Mouse (Mus musculus) midbrain, embryonic 15.5 days (tissue): ENCODE measurements at regions not wholly inside any gene's neighbourhood (a gene's known extent, or its start where the extent isn't known, plus 50 kb on each side); places are given as distances from the start of the nearest gene placed in this dataset.
A peak's percentile ranks its signal among the peaks of the same experiment; 100 is the strongest.

ENCODE experiments used
- ATAC-seq: fragments of 200-750 bp; cut with Nextera tagmentation; replicated peaks from 2 replicates; pipeline ENCODE4 v1.8.0; 2017; ENCODE audit warnings: moderate TSS enrichment
- H3K27ac ChIP-seq: fragments of 300-500 bp; sonication (generic); 2 replicates; pipeline ENCODE4 v1.5.1; 2015; ENCODE audit warnings: mild to moderate bottlenecking, inconsistent platforms
- H3K27me3 ChIP-seq: fragments of 300-500 bp; sonication (generic); replicated peaks from 2 replicates; pipeline ENCODE4 v1.6.1; 2015; ENCODE audit warnings: inconsistent platforms
- H3K36me3 ChIP-seq: fragments of 300-500 bp; sonication (generic); replicated peaks from 2 replicates; pipeline ENCODE4 v1.6.1; 2015; ENCODE audit warnings: inconsistent platforms
- H3K4me1 ChIP-seq: fragments of 300-500 bp; sonication (generic); 2 replicates; pipeline ENCODE4 v1.6.1; 2015; ENCODE audit warnings: inconsistent platforms
- H3K4me2 ChIP-seq: fragments of 300-500 bp; sonication (generic); 2 replicates; pipeline ENCODE4 v1.6.1; 2015; ENCODE audit warnings: inconsistent platforms, mild to moderate bottlenecking, moderate library complexity
- H3K4me3 ChIP-seq: fragments of 300-500 bp; sonication (generic); 2 replicates; pipeline ENCODE4 v1.5.1; 2015; ENCODE audit warnings: mild to moderate bottlenecking, inconsistent platforms
- H3K9ac ChIP-seq: fragments of 300-500 bp; sonication (generic); 2 replicates; pipeline ENCODE4 v1.6.1; 2015; ENCODE audit warnings: mild to moderate bottlenecking, inconsistent platforms
- H3K9me3 ChIP-seq: fragments of 300-500 bp; sonication (generic); 2 replicates; pipeline ENCODE4 v1.6.1; 2016; ENCODE audit warnings: inconsistent platforms
- WGBS: fragments of 180-500 bp; shearing (Covaris S2); methylation state at CpG from one replicate; pipeline ENCODE4 v1.1.7; 2015; ENCODE audit warnings: mixed read lengths; 5-methylcytosine and 5-hydroxymethylcytosine counted together

DNA sequence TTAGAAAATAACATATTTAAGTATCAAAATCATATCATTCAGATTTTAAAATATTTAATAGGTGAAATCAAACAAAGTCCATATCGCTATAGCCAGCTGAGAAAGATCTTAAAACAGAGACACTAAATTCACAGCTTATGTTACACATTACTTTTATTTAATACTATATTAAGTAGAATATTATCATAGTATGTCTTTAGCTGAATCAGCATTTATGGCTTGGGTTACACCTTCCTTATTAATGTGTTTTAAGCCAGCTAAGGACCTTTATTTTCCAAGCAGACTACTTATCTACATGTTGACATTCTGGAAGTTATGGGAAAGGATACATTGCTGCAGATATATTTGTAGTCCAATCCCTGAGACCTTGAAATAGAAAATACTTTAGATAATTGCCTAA lies 684.9 kb upstream of the Adgrl4 start:
- H3K36me3 ChIP-seq: no peaks in the 10 kb centered on the region
- H3K27ac ChIP-seq: no peak overlapping the region
- no peak for ATAC-seq
- no peak overlapping the region for H3K4me2 ChIP-seq
- H3K4me3 ChIP-seq: no peak overlapping the region
- WGBS: 94% methylated on average over 1 of the region's 1 CpGs
- H3K9ac ChIP-seq: no peak overlapping the region
- H3K9me3 ChIP-seq: no peaks in the 10 kb centered on the region
- no peaks in the 10 kb centered on the region for H3K27me3 ChIP-seq
- H3K4me1 ChIP-seq: no peaks in the 10 kb centered on the region

DNA sequence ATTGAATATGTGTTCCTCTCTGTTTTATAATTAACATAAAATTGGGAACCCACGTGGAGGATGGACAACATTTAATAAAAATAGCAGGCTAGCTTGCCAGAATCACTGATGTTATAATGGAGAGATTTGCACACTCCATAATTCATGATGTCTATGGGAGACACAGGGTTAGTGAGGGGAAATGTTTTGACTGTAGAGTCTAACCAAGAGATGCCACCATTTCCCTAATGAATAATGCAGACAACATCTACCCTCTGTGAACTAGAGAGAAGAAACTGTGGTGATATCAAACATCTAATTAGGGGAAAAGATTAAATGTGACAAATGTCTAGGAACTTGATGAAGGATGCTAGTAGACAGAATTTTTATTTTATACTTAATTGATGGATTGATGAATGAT lies 677.8 kb upstream of the Adgrl4 start:
- Histone ChIP-seq H3K4me3 (no peak overlapping the region), H3K9me3 (no peaks in the 10 kb centered on the region), H3K9ac (no peak overlapping the region), H3K36me3 (no peaks in the 10 kb centered on the region), H3K4me1 (no peaks in the 10 kb centered on the region), H3K27ac (no peak overlapping the region), H3K4me2 (no peak overlapping the region), H3K27me3 (no peaks in the 10 kb centered on the region)
- no peak; the same call in 1 of the 2 replicates for ATAC-seq
- 38% methylated on average over 1 of the region's 1 CpGs for WGBS

- no peak overlapping the region for H3K4me3 ChIP-seq
- no peaks in the 10 kb centered on the region for H3K36me3 ChIP-seq
- no peaks in the 10 kb centered on the region for H3K9me3 ChIP-seq
- ATAC-seq: no peak
- H3K9ac ChIP-seq: no peak overlapping the region
- WGBS: 85% methylated on average over 3 of the region's 3 CpGs
- H3K4me2 ChIP-seq: no peak overlapping the region
- H3K27ac ChIP-seq: no peak overlapping the region
- H3K4me1 ChIP-seq: no peaks in the 10 kb centered on the region
- no peaks in the 10 kb centered on the region for H3K27me3 ChIP-seq
Observed at GRCm38 (mm10) chr3:150784576-150784975, 653.1 kb upstream of the Adgrl4 start.

DNA sequence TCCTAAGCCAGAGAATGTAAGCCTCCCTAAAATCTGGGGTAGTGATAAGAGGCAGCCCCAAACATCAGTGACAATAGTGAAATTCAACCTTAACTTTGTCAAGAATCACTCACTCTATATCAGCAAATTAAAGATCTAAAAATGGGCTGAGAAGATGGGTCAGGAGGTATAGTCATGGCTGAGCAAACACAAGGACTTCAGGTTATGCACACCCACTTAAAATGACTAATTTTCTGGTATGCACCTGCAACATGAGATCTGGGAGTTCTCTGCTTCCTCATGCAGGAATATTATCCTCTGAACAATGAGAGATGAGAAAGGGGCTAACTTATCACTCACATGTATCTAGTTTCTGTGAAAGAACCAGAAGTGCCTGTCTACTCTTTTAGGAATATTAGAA lies 619.9 kb upstream of the Adgrl4 start:
- Histone ChIP-seq H3K9me3 (no peaks in the 10 kb centered on the region), H3K9ac (no peak overlapping the region), H3K27ac (no peak overlapping the region), H3K27me3 (no peaks in the 10 kb centered on the region), H3K36me3 (no peaks in the 10 kb centered on the region), H3K4me2 (no peak overlapping the region), H3K4me1 (no peaks in the 10 kb centered on the region), H3K4me3 (no peak overlapping the region)
- ATAC-seq: no peak

- ATAC-seq: no peak
- H3K27me3 ChIP-seq: no peaks in the 10 kb centered on the region
- H3K9ac ChIP-seq: no peak overlapping the region
- H3K36me3 ChIP-seq: no peaks in the 10 kb centered on the region
- no peak overlapping the region for H3K27ac ChIP-seq
- no peak overlapping the region for H3K4me2 ChIP-seq
- no peaks in the 10 kb centered on the region for H3K4me1 ChIP-seq
- WGBS: 80% methylated on average over 4 of the region's 4 CpGs
- H3K9me3 ChIP-seq: no peaks in the 10 kb centered on the region
- no peak overlapping the region for H3K4me3 ChIP-seq
Observed at GRCm38 (mm10) chr3:150819369-150819768, 618.3 kb upstream of the Adgrl4 start.

DNA sequence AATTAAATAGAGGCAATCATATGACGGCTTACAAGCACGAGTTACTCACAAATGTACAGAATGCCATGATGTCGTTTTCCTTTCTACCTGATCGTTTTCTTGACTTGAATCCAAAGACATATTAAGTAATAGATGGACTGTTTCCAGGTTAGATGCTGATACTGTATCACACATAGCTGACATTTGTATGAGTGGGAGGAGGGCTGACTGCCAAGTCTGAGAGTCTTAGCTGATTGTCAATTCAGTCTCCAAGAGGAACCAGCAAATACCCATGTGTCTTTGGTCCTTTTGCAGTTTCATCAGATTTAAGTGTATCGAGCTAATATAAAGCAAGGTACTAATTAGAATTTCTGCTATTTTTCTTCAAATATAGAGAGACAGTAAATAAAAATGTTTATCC lies 617.6 kb upstream of the Adgrl4 start:
- no peak overlapping the region for H3K27ac ChIP-seq
- H3K9me3 ChIP-seq: no peaks in the 10 kb centered on the region
- no peaks in the 10 kb centered on the region for H3K36me3 ChIP-seq
- H3K9ac ChIP-seq: no peak overlapping the region
- no peak for ATAC-seq
- H3K4me2 ChIP-seq: no peak overlapping the region
- no peaks in the 10 kb centered on the region for H3K27me3 ChIP-seq
- H3K4me1 ChIP-seq: no peaks in the 10 kb centered on the region
- 89% methylated on average over 5 of the region's 5 CpGs for WGBS
- H3K4me3 ChIP-seq: no peak overlapping the region

- H3K4me2 ChIP-seq: no peak overlapping the region
- H3K4me3 ChIP-seq: no peak overlapping the region
- H3K27ac ChIP-seq: no peak overlapping the region
- H3K9me3 ChIP-seq: no peaks in the 10 kb centered on the region
- H3K36me3 ChIP-seq: no peaks in the 10 kb centered on the region
- H3K9ac ChIP-seq: no peak overlapping the region
- no peaks in the 10 kb centered on the region for H3K4me1 ChIP-seq
- no peak for ATAC-seq
- no peaks in the 10 kb centered on the region for H3K27me3 ChIP-seq
- 94% methylated on average over 2 of the region's 2 CpGs for WGBS
Observed at GRCm38 (mm10) chr3:150846029-150846428, 591.7 kb upstream of the Adgrl4 start.

DNA sequence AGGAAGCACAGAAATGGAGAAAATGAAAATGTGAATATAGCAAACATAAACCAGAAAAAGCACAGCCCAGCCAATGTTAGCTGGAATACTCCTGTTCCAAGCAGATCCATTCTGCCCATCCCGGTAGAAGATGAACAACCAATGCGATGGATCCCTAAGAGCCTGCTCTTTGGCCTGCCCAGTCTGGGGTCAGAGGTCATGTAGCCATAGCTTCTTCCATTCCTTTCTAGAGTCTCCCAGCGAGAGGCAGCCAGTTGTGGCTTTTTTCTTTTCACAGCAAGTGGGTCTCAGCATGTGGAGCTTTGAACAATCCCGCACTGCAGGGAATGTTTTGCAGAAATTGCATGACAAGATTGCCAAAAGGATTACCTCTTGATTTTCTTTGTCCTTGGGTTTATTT lies 585.6 kb upstream of the Adgrl4 start:
- no peaks in the 10 kb centered on the region for H3K4me1 ChIP-seq
- H3K36me3 ChIP-seq: no peaks in the 10 kb centered on the region
- no peak for ATAC-seq
- no peak overlapping the region for H3K9ac ChIP-seq
- no peaks in the 10 kb centered on the region for H3K27me3 ChIP-seq
- WGBS: 8% methylated on average over 4 of the region's 4 CpGs
- no peak overlapping the region for H3K27ac ChIP-seq
- no peak overlapping the region for H3K4me2 ChIP-seq
- no peak overlapping the region for H3K4me3 ChIP-seq
- H3K9me3 ChIP-seq: no peaks in the 10 kb centered on the region

GRCm38 (mm10) chr3:150896668-150897067 lies 541.0 kb upstream of the Adgrl4 start:
- 81% methylated on average over 2 of the region's 2 CpGs for WGBS
- Histone ChIP-seq H3K4me1 (no peaks in the 10 kb centered on the region), H3K4me3 (no peak overlapping the region), H3K27ac (no peak overlapping the region), H3K9me3 (no peaks in the 10 kb centered on the region), H3K4me2 (no peak overlapping the region), H3K36me3 (no peaks in the 10 kb centered on the region), H3K27me3 (no peaks in the 10 kb centered on the region), H3K9ac (no peak overlapping the region)
- ATAC-seq: no peak

GRCm38 (mm10) chr3:150910091-150910490 lies 527.6 kb upstream of the Adgrl4 start:
- no peaks in the 10 kb centered on the region for H3K36me3 ChIP-seq
- H3K4me3 ChIP-seq: no peak overlapping the region
- no peak overlapping the region for H3K27ac ChIP-seq
- 91% methylated on average over 2 of the region's 2 CpGs for WGBS
- ATAC-seq: no peak
- no peak overlapping the region for H3K4me2 ChIP-seq
- no peak overlapping the region for H3K9ac ChIP-seq
- no peaks in the 10 kb centered on the region for H3K27me3 ChIP-seq
- H3K4me1 ChIP-seq: no peaks in the 10 kb centered on the region
- H3K9me3 ChIP-seq: no peaks in the 10 kb centered on the region

- Histone ChIP-seq H3K9ac (no peak overlapping the region), H3K27ac (no peak overlapping the region), H3K4me2 (no peak overlapping the region), H3K4me1 (no peaks in the 10 kb centered on the region), H3K27me3 (no peaks in the 10 kb centered on the region), H3K4me3 (no peak overlapping the region), H3K36me3 (no peaks in the 10 kb centered on the region), H3K9me3 (no peaks in the 10 kb centered on the region)
- ATAC-seq: no peak
- 63% methylated on average over 1 of the region's 1 CpGs for WGBS
Observed at GRCm38 (mm10) chr3:150954897-150955296, 482.8 kb upstream of the Adgrl4 start.

DNA sequence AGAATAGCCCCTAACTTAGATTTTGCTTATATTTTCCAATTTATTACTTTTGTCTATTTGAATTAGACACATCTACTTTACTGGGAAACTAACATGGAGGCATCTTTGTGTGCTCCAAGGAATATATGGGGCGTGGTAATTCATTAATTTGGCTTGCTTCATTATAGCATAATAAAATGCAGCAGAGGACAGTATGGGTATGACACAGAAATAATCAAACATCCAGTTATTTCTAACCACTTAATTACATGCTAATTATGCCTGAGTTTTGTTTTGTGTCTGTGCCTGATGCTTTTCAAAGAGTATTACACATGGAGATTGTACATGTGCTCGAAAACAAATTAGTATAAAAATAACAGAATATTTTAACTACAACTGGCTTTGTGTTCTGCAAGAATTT lies 438.0 kb upstream of the Adgrl4 start:
- Histone ChIP-seq H3K27ac (no peak overlapping the region), H3K4me2 (no peak overlapping the region), H3K9me3 (no peaks in the 10 kb centered on the region), H3K4me1 (no peaks in the 10 kb centered on the region), H3K27me3 (no peaks in the 10 kb centered on the region), H3K9ac (no peak overlapping the region), H3K36me3 (no peaks in the 10 kb centered on the region), H3K4me3 (no peak overlapping the region)
- 78% methylated on average over 2 of the region's 2 CpGs for WGBS
- ATAC-seq: no peak

DNA sequence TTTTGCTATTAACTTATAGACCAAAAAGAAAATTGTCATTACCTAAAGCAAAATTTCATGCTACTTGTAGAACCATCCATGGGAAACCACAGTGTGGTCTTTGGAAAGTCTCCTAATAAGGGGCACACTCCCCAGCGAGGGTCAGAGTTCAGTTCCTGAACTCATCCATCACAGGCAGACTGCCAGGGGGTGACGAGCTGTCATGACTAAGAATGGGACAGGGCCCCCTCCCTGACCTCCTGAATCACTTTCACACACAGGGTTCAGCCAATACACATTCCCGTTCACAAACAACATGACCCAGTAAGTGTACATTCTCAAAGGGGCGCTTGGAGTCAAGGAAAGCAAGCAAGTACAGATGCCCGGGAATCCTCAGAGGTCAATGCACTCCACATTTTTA lies 437.5 kb upstream of the Adgrl4 start:
- no peak overlapping the region for H3K4me3 ChIP-seq
- H3K36me3 ChIP-seq: no peaks in the 10 kb centered on the region
- WGBS: 39% methylated on average over 5 of the region's 5 CpGs
- H3K9ac ChIP-seq: no peak overlapping the region
- H3K4me1 ChIP-seq: no peaks in the 10 kb centered on the region
- no peaks in the 10 kb centered on the region for H3K27me3 ChIP-seq
- H3K27ac ChIP-seq: no peak overlapping the region
- no peak for ATAC-seq
- no peak overlapping the region for H3K4me2 ChIP-seq
- no peaks in the 10 kb centered on the region for H3K9me3 ChIP-seq

DNA sequence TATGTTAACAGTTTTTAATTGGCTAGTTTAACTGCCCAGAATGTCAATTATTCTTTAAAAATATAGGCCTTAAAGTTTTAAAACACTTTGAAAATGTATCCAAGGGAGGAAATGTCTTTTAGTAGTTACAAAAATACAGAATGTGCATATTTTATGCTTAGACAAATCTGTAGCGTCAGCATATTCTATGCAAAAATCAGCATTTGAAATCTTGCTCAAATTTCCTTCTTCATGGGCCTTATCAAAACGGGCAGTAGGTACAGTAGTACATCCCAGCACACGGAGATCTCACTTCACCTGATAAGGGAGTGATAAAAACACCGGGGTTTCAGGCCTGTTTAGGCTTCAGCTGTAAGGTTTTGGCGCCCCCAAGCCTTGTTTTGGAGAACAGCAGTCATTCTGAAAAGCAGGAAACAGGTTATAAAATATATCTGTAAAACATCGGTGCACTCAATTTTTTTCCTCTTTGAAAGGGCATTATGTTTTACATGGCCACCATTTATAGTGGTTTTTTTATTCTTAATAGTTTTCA lies 435.7 kb upstream of the Adgrl4 start:
- H3K4me2 ChIP-seq: no peak overlapping the region
- 30% methylated on average over 6 of the region's 6 CpGs for WGBS
- no peaks in the 10 kb centered on the region for H3K27me3 ChIP-seq
- no peak overlapping the region for H3K9ac ChIP-seq
- H3K36me3 ChIP-seq: no peaks in the 10 kb centered on the region
- no peaks in the 10 kb centered on the region for H3K9me3 ChIP-seq
- no peak overlapping the region for H3K4me3 ChIP-seq
- no peak overlapping the region for H3K27ac ChIP-seq
- H3K4me1 ChIP-seq: no peaks in the 10 kb centered on the region
- 0 out of 2 replicates have a peak, but pooled peaks have one; percentile 66 for ATAC-seq
